Mouse (Mus musculus): Measurements from ENCODE around the gene AI481877. TPM values are rescaled to one million over a fixed set of nuclear protein-coding genes. Genes with fewer than 3 reads are reported as not detected.

The AI481877 gene
- total and polyA plus RNA-seq, 3 experiments: not detected

DNA sequence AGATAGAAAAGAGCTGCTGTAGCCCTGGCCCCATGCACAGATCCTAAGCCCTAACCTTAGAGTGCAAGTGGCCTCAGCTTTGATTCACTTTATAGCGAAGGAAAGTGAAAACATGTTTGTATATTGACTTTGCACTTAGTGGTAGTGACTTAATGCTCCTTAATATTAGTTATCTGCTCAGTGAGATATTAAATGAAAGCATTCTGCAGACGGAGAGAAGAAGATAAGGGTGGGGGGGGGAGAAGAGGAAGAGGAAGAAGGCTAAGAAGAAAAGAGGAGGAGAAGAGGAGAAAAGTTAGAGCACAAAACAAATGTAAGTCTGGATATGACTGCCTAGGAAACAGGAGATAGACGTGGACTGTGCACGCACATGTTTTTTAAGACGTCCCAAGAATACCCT lies 21.5 kb upstream of the AI481877 start:
- no peaks in the 10 kb centered on the region for H3K9me3 ChIP-seq (replicated peaks; ENCODE audit: low read length)
- H3K4me1 ChIP-seq (ENCODE audit: control insufficient read depth in 1 of 2, insufficient read depth in 2 of 2): peaks cover 0 to 5% of the 10 kb centered on the region in 2 experiments; a peak in 1 of 4 replicates
- in situ Hi-C loops (cut with MboI; ENCODE audit: low pct_ligation_motif_present, low pct_unique_long_range_greater_than_20kb, low sequenced_read_pairs): no loop called here

GRCm38 (mm10) chr4:59157654-59158053 lies 18.9 kb upstream of the AI481877 start:
- H3K79me2 ChIP-seq (replicated peaks; ENCODE audit: control insufficient read depth, extremely low read depth, insufficient read depth, poor library complexity, severe bottlenecking): no peaks in the 10 kb centered on the region
- no peak for DNase-seq (ENCODE audit: extremely low read depth)
- H3K27me3 ChIP-seq (replicated peaks): no peaks in the 10 kb centered on the region
- H3K9me3 ChIP-seq (replicated peaks; ENCODE audit: low read length): no peaks in the 10 kb centered on the region
- no peak overlapping the region for H3K4me2 ChIP-seq (ENCODE audit: insufficient read depth, low read depth, poor library complexity, severe bottlenecking)
- dilution Hi-C loops (cut with MboI; ENCODE audit: extremely low pct_ligation_motif_present, extremely low pct_unique_long_range_greater_than_20kb, low sequenced_read_pairs): no loop called here
- H3K4me3 ChIP-seq (replicated peaks in 1 of 3; ENCODE audit: low read depth in 2 of 3, low read length in 2 of 3, poor library complexity in 1 of 3): no peak overlapping the region
- H3K36me3 ChIP-seq (replicated peaks in 1 of 2; ENCODE audit: control insufficient read depth in 1 of 2, insufficient read depth in 1 of 2, low read length in 1 of 2): no peaks in the 10 kb centered on the region
- in situ Hi-C loops (cut with MboI; ENCODE audit: low pct_ligation_motif_present, low pct_unique_long_range_greater_than_20kb, low sequenced_read_pairs): no loop called here
- TF ChIP-seq ZNF384 (IDR thresholded peaks at IDR 0.05; ENCODE audit: low read depth, low read length) (no peak), GABPA (IDR thresholded peaks at IDR 0.05; ENCODE audit: insufficient replicate concordance, low read depth, low read length) (no peak), MAFK (IDR thresholded peaks at IDR 0.05; ENCODE audit: insufficient replicate concordance, low read length) (no peak), E2F4 (IDR thresholded peaks at IDR 0.05; ENCODE audit: insufficient replicate concordance, low read depth, low read length) (no peak)
- peaks cover 0 to 5% of the 10 kb centered on the region in 2 experiments; a peak in 1 of 4 replicates for H3K4me1 ChIP-seq (ENCODE audit: control insufficient read depth in 1 of 2, insufficient read depth in 2 of 2)
- H3K27ac ChIP-seq (ENCODE audit: insufficient read depth, low read depth): no peak overlapping the region
- no peak overlapping the region for H3K9ac ChIP-seq (ENCODE audit: insufficient read depth, low read depth)

More for the DNA sequence above, 21.5 kb upstream of the AI481877 start:
- Histone ChIP-seq H3K27me3 (replicated peaks) (no peaks in the 10 kb centered on the region), H3K36me3 (replicated peaks in 1 of 2; ENCODE audit: control insufficient read depth in 1 of 2, insufficient read depth in 1 of 2, low read length in 1 of 2) (no peaks in the 10 kb centered on the region), H3K79me2 (replicated peaks; ENCODE audit: control insufficient read depth, extremely low read depth, insufficient read depth, poor library complexity, severe bottlenecking) (no peaks in the 10 kb centered on the region), H3K9ac (ENCODE audit: insufficient read depth, low read depth) (no peak overlapping the region), H3K4me3 (replicated peaks in 1 of 3; ENCODE audit: low read depth in 2 of 3, low read length in 2 of 3, poor library complexity in 1 of 3) (no peak overlapping the region), H3K4me2 (ENCODE audit: insufficient read depth, low read depth, poor library complexity, severe bottlenecking) (no peak overlapping the region), H3K27ac (ENCODE audit: insufficient read depth, low read depth) (no peak overlapping the region)
- no peak for DNase-seq (ENCODE audit: extremely low read depth)
- TF ChIP-seq KAT2A (IDR thresholded peaks at IDR 0.05; ENCODE audit: insufficient replicate concordance, low read length): no peak
- TF ChIP-seq MEF2A (IDR thresholded peaks at IDR 0.05; ENCODE audit: borderline replicate concordance, low read depth, low read length): no peak
- dilution Hi-C loops (cut with MboI; ENCODE audit: extremely low pct_ligation_motif_present, extremely low pct_unique_long_range_greater_than_20kb, low sequenced_read_pairs): no loop called here

DNA sequence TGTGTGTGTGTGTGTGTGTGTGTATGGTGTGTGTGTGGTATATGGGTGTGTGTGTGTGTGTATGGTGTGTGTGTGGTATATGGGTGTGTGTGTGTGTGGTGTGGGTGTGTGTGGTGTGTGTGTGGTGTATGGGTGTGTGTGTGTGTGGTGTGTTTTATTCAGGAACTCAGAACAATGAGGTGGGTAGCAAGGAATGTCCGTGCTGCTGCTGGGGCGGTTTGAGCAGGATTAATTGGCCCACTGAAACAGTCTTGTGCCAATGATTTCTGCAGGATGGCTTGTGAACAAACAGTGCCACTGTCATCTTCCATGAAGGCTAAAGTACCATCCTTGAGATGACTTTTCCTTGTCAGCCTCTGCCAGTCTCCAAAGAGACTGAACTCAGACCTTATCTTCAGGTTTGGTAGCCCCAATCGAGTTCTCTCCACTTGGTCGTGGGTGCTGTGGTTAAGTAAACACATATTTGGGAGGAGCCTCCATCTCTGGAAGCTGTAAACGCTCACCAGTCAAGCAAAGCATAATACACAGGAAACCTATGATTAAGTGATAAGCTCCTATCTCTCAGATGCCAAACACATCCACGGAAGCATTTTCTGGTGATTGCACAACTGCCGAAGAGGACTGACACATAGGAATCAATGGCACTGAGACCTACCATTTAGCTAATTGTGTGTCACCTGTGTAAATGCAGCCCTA lies 18.3 kb upstream of the AI481877 start:
- no peaks in the 10 kb centered on the region for H3K36me3 ChIP-seq (replicated peaks in 1 of 2; ENCODE audit: control insufficient read depth in 1 of 2, insufficient read depth in 1 of 2, low read length in 1 of 2)
- dilution Hi-C loops (cut with MboI; ENCODE audit: extremely low pct_ligation_motif_present, extremely low pct_unique_long_range_greater_than_20kb, low sequenced_read_pairs): no loop called here
- no peak overlapping the region for H3K27ac ChIP-seq (ENCODE audit: insufficient read depth, low read depth)
- no peak overlapping the region for H3K9ac ChIP-seq (ENCODE audit: insufficient read depth, low read depth)
- no peak overlapping the region for H3K4me2 ChIP-seq (ENCODE audit: insufficient read depth, low read depth, poor library complexity, severe bottlenecking)
- no peaks in the 10 kb centered on the region for H3K9me3 ChIP-seq (replicated peaks; ENCODE audit: low read length)
- in situ Hi-C loops (cut with MboI; ENCODE audit: low pct_ligation_motif_present, low pct_unique_long_range_greater_than_20kb, low sequenced_read_pairs): no loop called here
- DNase-seq (ENCODE audit: extremely low read depth): no peak
- no peaks in the 10 kb centered on the region for H3K27me3 ChIP-seq (replicated peaks)
- H3K79me2 ChIP-seq (replicated peaks; ENCODE audit: control insufficient read depth, extremely low read depth, insufficient read depth, poor library complexity, severe bottlenecking): no peaks in the 10 kb centered on the region
- TF ChIP-seq ZNF384 (IDR thresholded peaks at IDR 0.05; ENCODE audit: low read depth, low read length): no peak
- peaks cover 0 to 8% of the 10 kb centered on the region in 2 experiments; a peak in 2 of 4 replicates for H3K4me1 ChIP-seq (ENCODE audit: control insufficient read depth in 1 of 2, insufficient read depth in 2 of 2)
- H3K4me3 ChIP-seq (replicated peaks in 1 of 3; ENCODE audit: low read depth in 2 of 3, low read length in 2 of 3, poor library complexity in 1 of 3): no peak overlapping the region

Measured in CH12.LX (cell line).